Mouse (Mus musculus) embryo, embryonic 11.5 days (tissue): Measurements from ENCODE around the gene Zfp14.
A peak's percentile ranks its signal among the peaks of the same experiment; 100 is the strongest.

ENCODE experiments used
- DNase-seq: peaks from one replicate; pipeline ENCODE4 v3.0.0-alpha.2; 2012; ENCODE audit warnings: low read depth, low spot score

Gene Zfp14

GRCm38 (mm10) chr7:30028572-30028971 is 22.6 kb downstream of the Zfp14 start:
- DNase-seq = no peak

- no peak for DNase-seq
These were observed 23.8 kb downstream of the Zfp14 start for GRCm38 (mm10) chr7:30027331-30027730.

- no peak for DNase-seq
These were observed 25.8 kb downstream of the Zfp14 start for GRCm38 (mm10) chr7:30025358-30025757.

- no peak for DNase-seq
These were observed 27.4 kb downstream of the Zfp14 start for GRCm38 (mm10) chr7:30023800-30024199.

- no peak for DNase-seq
These were observed 27.9 kb downstream of the Zfp14 start for GRCm38 (mm10) chr7:30023324-30023723.

- DNase-seq = no peak
These were observed 31.6 kb downstream of the Zfp14 start for GRCm38 (mm10) chr7:30019543-30019942.

- no peak for DNase-seq
These were observed 34.0 kb downstream of the Zfp14 start for GRCm38 (mm10) chr7:30017226-30017625.

GRCm38 (mm10) chr7:30012956-30013363 is 38.2 kb downstream of the Zfp14 start:
- DNase-seq = peak; percentile 30

DNA sequence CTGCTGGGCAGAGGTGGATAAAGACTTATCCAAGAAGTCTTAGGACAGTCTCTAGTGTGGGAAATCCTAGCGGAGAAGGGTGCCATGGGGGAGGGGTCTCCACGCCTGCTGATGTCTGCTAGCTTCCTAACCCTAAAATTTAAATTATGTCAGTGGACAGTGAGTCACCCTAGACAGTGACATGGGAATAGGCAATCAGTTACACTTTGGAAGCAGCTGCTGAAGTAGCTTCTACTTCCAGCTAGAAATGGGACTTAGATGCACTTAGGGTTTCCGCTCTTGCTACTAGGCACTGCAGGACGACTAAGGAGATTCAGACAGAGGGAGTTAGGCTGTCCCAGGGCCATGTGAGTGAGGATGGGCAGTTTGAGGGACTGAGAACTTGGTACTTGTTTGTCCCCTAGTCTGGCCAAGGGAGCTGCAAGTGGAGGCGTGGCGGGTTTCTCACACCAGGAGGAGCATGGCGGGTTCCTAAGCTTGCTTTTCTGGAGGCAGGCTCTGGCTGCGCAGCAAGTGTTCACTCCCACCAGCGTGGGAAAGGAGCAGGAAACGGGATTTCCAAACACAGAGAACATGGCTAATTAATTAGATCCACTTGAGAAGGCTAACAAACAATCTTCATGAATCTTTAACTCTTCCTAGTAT is 40.5 kb downstream of the Zfp14 start:
- no peak for DNase-seq

GRCm38 (mm10) chr7:30009321-30010085 is 41.7 kb downstream of the Zfp14 start:
- no peak for DNase-seq

- no peak for DNase-seq
These were observed 43.0 kb downstream of the Zfp14 start for GRCm38 (mm10) chr7:30008020-30008690.

GRCm38 (mm10) chr7:30007601-30008000 is 43.6 kb downstream of the Zfp14 start:
- no peak for DNase-seq

DNA sequence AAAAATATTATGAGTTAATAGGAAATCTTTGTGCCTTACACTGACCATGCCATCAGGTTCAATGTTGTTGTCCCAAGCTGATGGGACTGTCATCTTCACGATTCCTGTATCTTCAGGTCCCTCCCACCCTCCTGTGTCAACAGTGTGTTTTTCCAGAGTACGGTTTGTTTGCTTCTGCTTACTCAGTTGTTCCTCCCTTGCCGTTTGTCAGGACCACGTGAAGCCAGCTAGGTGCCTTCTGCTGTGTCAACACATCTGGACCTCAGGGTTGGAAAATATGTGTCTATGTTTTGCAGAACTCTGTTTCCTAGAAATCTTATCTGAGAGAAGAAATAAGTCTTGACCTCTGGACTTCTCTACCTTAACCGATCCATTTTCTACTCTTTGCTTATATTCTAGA is 50.6 kb downstream of the Zfp14 start:
- no peak for DNase-seq

GRCm38 (mm10) chr7:29995134-29995533 is 56.0 kb downstream of the Zfp14 start:
- DNase-seq = no peak

DNA sequence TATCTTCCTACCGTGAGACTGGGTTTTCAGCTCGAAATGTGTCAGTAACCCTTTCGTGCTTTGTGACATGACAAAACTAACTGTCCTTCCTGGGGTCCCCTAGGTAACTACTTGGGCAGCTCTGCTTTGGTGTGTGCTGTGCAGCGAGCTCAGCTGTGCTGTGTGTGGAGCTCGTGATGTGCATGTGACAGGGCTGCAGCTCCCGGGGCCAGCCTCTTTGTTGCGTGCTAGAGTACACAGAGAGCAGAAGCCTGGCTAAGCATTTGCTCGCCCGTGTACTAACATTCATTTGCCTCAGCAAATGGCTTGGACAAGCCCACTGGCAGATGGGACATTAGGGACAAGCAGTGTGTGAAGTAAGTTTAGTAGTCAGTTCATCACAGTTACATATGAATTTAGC is 57.8 kb downstream of the Zfp14 start:
- DNase-seq = no peak

DNA sequence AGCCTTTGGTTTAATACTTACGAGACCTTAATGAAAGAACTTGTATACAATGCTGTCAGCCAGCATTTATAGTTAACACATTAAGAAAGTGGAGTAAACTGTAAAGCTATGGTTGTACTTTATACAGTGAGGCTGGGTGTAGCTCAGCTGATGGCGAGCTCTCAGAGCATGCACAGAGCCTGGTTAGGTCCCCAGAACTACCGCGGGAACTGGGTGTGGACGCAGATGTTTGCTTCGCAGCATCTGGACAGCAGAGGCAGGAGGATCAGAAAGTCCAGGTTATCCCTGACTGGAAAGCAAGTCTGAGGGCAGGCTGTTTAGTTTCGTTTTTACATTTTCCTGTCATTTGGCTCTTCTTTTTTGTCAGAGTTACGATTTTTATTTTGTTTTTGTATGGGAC is 58.5 kb downstream of the Zfp14 start:
- no peak for DNase-seq

- no peak for DNase-seq
These were observed 62.1 kb downstream of the Zfp14 start for GRCm38 (mm10) chr7:29989031-29989430.

DNA sequence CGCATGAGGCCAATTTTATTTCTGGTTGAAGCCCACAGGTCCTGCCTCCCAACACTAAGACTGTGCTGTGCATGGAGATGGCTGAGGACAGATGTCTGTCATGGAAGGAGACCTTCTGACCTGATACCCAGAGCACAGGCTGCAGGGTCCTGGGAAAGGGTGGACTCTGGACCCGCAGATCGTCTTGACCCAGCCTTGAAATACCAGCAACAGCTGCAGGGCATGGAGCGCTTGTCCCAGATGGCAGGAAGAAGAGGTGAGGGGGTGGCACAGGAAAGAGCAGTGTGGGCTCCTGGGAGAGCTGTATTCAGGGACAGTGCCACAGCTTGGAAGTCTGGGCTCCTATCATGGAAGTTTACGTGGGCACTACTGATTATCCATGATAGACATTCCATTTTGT is 63.6 kb downstream of the Zfp14 start:
- no peak for DNase-seq
